Mouse (Mus musculus) brown adipose tissue, adult 24 weeks (tissue): Measurements from ENCODE around the gene Ugt1a9. TPM values are rescaled to one million over a fixed set of nuclear protein-coding genes. Genes with fewer than 3 reads are reported as not detected.

ENCODE experiments used
- H3K27ac ChIP-seq: fragments of 200-500 bp; replicated peaks from 2 replicates; pipeline ENCODE4 v1.5.1; 2012; ENCODE audit warnings: low read depth, mild to moderate bottlenecking, low read length
- H3K4me1 ChIP-seq: fragments of 200-500 bp; 2 replicates; pipeline ENCODE4 v1.6.1; 2012; ENCODE audit warnings: low read length, mixed read lengths; ENCODE audit not compliant: control insufficient read depth, insufficient read depth, insufficient read length
- H3K4me3 ChIP-seq: fragments of 200-500 bp; 2 replicates; pipeline ENCODE4 v1.5.1; 2012; ENCODE audit warnings: low read depth, mild to moderate bottlenecking, low read length, moderate library complexity; ENCODE audit not compliant: insufficient read depth
- polyA plus RNA-seq: library from polyadenylated mRNA; stranded (reverse); fragments of >200 nt; gene quantifications from 2 replicates; pipeline ENCODE4 v1.2.4, GENCODE M21; 2012; ENCODE audit not compliant: missing spikeins, insufficient read depth, insufficient read length

Gene Ugt1a9
- polyA plus RNA-seq, 1 experiment = not detected

GRCm38 (mm10) chr1:88258881-88259642 is 188.5 kb downstream of the Ugt1a9 start:
- Histone ChIP-seq H3K4me1 (0 out of 2 replicates have a peak, but pooled peaks cover 2% of the 10 kb centered on the region), H3K27ac (no peak overlapping the region), H3K4me3 (no peak overlapping the region)

DNA sequence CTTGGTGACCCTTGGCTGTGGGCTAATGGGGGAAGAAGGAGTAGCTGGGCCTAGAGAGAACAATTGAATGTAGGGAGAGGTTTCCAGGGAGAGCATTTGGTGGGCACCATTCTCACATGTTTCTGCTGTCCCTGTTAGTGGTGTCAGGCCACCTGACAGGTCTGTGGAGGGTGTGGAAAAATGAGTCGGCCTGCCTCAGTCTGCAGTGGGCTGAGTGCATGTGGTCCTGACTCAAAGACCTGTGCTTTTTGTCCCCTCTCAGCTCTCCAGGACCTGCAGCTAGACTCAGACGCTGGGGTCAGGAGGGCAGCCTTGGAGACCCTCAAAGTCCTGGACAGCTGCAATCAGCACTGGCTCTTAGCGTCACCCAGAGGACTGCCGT is 189.0 kb downstream of the Ugt1a9 start:
- H3K27ac ChIP-seq = no peak overlapping the region
- 0 out of 2 replicates have a peak, but pooled peaks cover 2% of the 10 kb centered on the region for H3K4me1 ChIP-seq
- no peak overlapping the region for H3K4me3 ChIP-seq

DNA sequence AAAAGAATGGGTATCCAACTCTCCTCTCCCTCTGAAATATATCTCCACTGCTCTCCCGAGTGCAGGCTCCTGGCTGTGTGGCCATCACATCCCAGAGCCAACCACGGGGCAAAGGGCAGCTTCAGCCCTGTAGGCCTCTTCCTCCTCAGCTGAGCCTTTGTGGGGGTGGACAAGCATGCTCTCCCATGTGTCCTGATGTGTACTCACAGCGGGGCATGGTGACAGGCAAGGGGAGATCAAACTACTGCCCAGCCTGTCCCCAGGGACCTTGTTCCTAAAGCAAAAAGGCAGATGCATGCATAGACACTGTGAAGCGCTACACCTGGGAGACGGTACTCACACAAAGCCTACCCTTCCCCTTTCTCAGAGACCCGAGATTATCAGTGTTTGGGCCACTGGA is 189.5 kb downstream of the Ugt1a9 start:
- no peak overlapping the region for H3K27ac ChIP-seq
- 0 out of 2 replicates have a peak, but pooled peaks cover 2% of the 10 kb centered on the region for H3K4me1 ChIP-seq
- no peak overlapping the region for H3K4me3 ChIP-seq

DNA sequence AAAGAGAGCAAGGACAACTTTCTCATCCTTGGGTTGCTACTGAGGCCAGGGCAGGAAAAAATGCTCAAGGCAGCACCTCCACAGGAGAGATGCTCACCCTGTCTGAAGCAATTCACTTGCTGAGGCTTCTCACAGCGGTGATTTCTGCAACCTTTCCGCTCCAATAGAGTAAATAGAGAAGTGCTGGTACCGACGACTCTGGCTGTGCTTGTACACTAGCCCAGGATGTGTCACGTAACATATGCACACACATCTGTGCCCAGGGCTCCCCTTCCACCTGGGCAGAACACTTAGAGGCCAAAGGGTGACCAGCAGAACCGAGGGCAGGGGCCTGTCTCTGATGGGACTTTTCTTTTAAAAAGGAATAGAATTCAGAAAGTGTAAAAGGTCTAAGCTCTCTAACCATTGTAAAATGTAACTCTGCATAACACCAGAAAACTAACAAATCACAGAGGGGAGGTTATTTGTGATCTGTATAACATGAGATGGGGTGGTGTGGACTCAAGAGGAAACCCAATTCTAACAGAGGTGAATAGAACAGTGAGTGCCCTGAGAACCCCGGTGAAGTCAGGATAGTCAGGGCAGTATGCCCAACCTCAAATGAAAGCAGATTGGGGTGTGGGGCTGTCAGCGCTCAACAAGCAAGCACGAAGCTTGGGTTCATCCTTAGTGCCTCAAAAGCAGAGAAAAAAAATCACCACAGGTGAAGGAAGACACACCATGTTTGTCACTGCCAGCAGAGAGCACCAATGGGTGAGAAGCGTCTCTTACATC is 190.2 kb downstream of the Ugt1a9 start:
- no peak overlapping the region for H3K27ac ChIP-seq
- H3K4me3 ChIP-seq = no peak overlapping the region
- 0 out of 2 replicates have a peak, but pooled peaks cover 2% of the 10 kb centered on the region for H3K4me1 ChIP-seq

- Histone ChIP-seq H3K4me1 (0 out of 2 replicates have a peak, but pooled peaks cover 2% of the 10 kb centered on the region), H3K27ac (no peak overlapping the region), H3K4me3 (no peak overlapping the region)
Observed at GRCm38 (mm10) chr1:88261706-88262105, 191.1 kb downstream of the Ugt1a9 start.

DNA sequence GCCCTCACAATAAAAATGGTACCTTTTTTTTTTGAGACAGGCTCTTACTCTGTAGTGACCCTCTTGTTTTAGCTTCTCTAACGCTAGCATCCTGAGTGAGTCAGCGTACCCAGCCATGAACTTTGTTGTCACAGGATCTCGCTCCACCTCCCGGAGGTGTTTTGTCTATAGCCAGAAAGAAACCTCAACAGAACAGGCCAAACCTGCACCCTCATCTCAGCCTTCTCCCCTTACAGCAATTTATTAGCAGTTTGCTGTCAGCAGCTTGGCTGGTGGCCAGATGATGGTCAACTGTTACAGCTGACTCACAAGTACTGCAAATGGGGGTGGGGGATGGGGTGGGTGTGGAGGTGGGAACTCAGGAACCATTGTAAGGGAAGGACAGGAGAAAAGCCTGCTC is 191.7 kb downstream of the Ugt1a9 start:
- Histone ChIP-seq H3K4me3 (no peak overlapping the region), H3K27ac (no peak overlapping the region), H3K4me1 (0 out of 2 replicates have a peak, but pooled peaks cover 2% of the 10 kb centered on the region)

DNA sequence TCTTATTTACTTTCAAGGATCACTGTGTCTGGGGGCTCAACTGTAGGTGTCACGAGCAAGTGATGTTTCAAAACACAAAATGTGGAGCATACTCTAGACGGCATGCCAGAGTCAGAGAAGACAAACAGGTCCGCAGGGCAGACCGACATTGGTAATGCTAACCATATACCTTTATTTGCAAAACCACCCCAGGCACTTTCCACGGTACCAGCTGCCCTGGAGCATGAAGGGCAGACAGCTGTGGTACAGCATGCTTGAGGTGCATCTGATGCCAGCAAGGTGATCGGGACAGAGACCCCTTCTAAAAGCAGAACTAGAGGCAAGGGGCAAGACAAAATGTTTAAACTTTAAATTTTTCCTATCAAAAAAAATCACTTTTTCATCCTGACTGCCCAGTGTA is 192.4 kb downstream of the Ugt1a9 start:
- H3K27ac ChIP-seq = no peak overlapping the region
- H3K4me1 ChIP-seq = 0 out of 2 replicates have a peak, but pooled peaks cover 2% of the 10 kb centered on the region
- no peak overlapping the region for H3K4me3 ChIP-seq

GRCm38 (mm10) chr1:88263778-88264177 is 193.2 kb downstream of the Ugt1a9 start:
- H3K4me3 ChIP-seq = no peak overlapping the region
- no peak overlapping the region for H3K27ac ChIP-seq
- H3K4me1 ChIP-seq = 0 out of 2 replicates have a peak, but pooled peaks cover 2% of the 10 kb centered on the region

GRCm38 (mm10) chr1:88264237-88264868 is 193.8 kb downstream of the Ugt1a9 start:
- no peak overlapping the region for H3K27ac ChIP-seq
- H3K4me1 ChIP-seq = 0 out of 2 replicates have a peak, but pooled peaks cover 2% of the 10 kb centered on the region
- no peak overlapping the region for H3K4me3 ChIP-seq

GRCm38 (mm10) chr1:88264869-88265240 is 194.3 kb downstream of the Ugt1a9 start:
- Histone ChIP-seq H3K4me1 (0 out of 2 replicates have a peak, but pooled peaks cover 2% of the 10 kb centered on the region), H3K4me3 (no peak overlapping the region), H3K27ac (no peak overlapping the region)

DNA sequence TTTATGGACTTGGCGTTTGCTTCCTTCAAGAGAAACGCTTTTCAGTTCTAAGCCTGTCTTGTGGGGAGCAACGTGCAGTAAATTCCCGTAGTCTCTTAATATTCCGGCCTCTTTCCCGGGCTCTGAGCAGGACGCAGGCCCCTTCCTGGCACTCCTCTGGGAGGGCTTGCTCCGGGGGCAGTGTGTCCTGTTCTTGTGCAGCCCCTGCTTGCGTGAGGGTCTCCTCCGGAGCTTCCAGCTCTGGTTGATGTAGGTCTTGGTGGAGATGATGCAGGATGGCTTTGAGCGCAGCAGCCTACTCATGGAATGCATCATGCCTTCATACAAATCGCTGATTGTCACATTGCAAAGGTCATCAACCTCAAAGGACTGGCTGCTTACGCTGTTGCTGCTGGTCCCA is 195.5 kb downstream of the Ugt1a9 start:
- no peak overlapping the region for H3K27ac ChIP-seq
- H3K4me3 ChIP-seq = no peak overlapping the region
- H3K4me1 ChIP-seq = no peaks in the 10 kb centered on the region

DNA sequence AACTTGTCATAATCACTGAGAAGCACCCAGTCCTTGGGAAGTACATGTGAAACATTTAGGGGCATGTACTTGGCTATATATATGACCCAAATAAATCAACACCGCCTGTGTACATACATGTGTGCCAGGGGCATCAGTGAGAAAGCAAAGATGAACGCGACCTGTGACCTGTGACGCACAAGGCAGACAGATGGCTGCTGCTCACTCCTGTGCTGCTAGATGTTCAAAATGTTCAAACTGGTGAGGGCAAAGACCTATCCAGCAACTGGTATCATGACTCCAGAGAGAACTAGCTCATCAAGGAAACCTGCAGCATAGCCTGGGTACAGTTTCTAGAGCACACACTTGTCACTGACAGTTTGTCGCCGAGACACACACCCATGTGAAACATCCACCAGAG is 196.9 kb downstream of the Ugt1a9 start:
- H3K27ac ChIP-seq = no peak overlapping the region
- H3K4me1 ChIP-seq = no peaks in the 10 kb centered on the region
- H3K4me3 ChIP-seq = no peak overlapping the region

DNA sequence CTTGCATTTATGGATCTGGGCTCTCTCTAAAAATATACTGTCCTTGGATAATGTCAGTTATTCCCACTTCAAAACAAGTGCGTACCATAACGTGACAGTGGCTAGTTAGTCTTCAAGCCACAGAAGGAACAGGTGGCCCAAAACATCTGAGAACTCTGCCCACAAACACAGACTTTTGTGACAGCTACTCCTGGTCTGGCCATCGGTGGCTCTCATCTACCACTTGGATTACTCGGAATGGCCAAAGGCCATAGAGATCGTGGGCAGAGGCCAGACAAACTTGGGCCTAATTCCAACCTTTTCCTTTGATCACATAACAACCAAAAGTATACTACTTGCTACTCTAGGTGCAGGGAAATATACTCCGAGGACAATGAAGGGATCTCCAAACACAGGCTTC is 197.5 kb downstream of the Ugt1a9 start:
- Histone ChIP-seq H3K27ac (no peak overlapping the region), H3K4me3 (no peak overlapping the region), H3K4me1 (no peaks in the 10 kb centered on the region)
